In genomic region chr12:65328532-65328931, GRCm38 (mm10) we compare ENCODE assay signal across 18 mouse cellular contexts.
"Had no signal": no experiment of that assay in that cellular context is flagged by ENCODE, and none has a peak within 500 bp of the region (broad histone marks: within the 10 kb centered on the region; RNA-seq: fewer than 3 reads in every experiment).

No protein-coding gene starts in this region.

- H3K27me3 ChIP-seq: liver, embryonic 13.5 days; liver, embryonic 15.5 days; lung, embryonic 15.5 days; megakaryocyte, embryonic 14.5 days; neural tube, embryonic 12.5 days; stomach, embryonic 15.5 days had no signal

- H3K4me3 ChIP-seq: liver, embryonic 13.5 days; liver, embryonic 15.5 days; lung, embryonic 15.5 days; megakaryocyte, embryonic 14.5 days; neural tube, embryonic 12.5 days; stomach, embryonic 15.5 days had no signal

- DNase-seq: liver, embryonic 13.5 days; liver, postnatal 0 days; lung, adult 2 months; lung, postnatal 14 days; lung, postnatal 36 days; midbrain, embryonic 14.5 days; right cerebral cortex, postnatal 14 days; thymus, adult 2 months; thymus, postnatal 25 days; thymus, postnatal 4 days had no signal

- H3K9me3 ChIP-seq: liver, embryonic 13.5 days; liver, embryonic 15.5 days; lung, embryonic 15.5 days; neural tube, embryonic 12.5 days; stomach, embryonic 15.5 days had no signal

- H3K27ac ChIP-seq: liver, embryonic 13.5 days; liver, embryonic 15.5 days; lung, embryonic 15.5 days; macrophage; neural tube, embryonic 12.5 days; stomach, embryonic 15.5 days; stomach, postnatal 0 days had no signal

- H3K4me1 ChIP-seq: liver, embryonic 13.5 days; liver, embryonic 15.5 days; lung, embryonic 15.5 days; megakaryocyte, embryonic 14.5 days; neural tube, embryonic 12.5 days; stomach, embryonic 15.5 days had no signal

- H3K36me3 ChIP-seq: liver, embryonic 13.5 days; liver, embryonic 15.5 days; lung, embryonic 15.5 days; neural tube, embryonic 12.5 days; stomach, embryonic 15.5 days had no signal

- ATAC-seq: liver, postnatal 0 days; lung, postnatal 0 days had no signal

- H3K4me2 ChIP-seq: liver, embryonic 13.5 days; liver, embryonic 15.5 days; lung, embryonic 15.5 days; neural tube, embryonic 12.5 days; stomach, embryonic 15.5 days had no signal

- H3K9ac ChIP-seq: liver, embryonic 13.5 days; liver, embryonic 15.5 days; liver, postnatal 0 days; lung, embryonic 15.5 days; neural tube, embryonic 12.5 days; stomach, embryonic 15.5 days had no signal
